Mouse (Mus musculus): ENCODE results near the gene Gm20388. TPM values are rescaled to one million over a fixed set of nuclear protein-coding genes. Genes with fewer than 3 reads are reported as not detected.
"Not testable (repeated sequence)": the region's sequence is repeated elsewhere in the genome, so short reads cannot be mapped to it uniquely, and the experiment has no call there.

Gm20388 gene
- polyA plus RNA-seq, 1 experiment from 2014 or later: 7.4 TPM

- no peak within 1 kb of the TSS for H3K27ac ChIP-seq (ENCODE audit: low read length)
- peak within 1 kb of the TSS; percentile 49 for H3K4me2 ChIP-seq (ENCODE audit: low read depth, low read length)
- peak; percentile 80 for ATAC-seq (ENCODE audit: insufficient read depth, low FRiP score)
- no peaks in the 10 kb centered on the region for H3K36me3 ChIP-seq (ENCODE audit: control insufficient read depth, insufficient read depth, low read length)
- H3K4me3 ChIP-seq (replicated peaks; ENCODE audit: low read length): peak within 1 kb of the TSS; percentile 31
- H3K9me3 ChIP-seq (replicated peaks; ENCODE audit: control insufficient read depth, low read length): no peaks in the 10 kb centered on the region
- peaks cover 7% of the 10 kb centered on the region for H3K4me1 ChIP-seq (ENCODE audit: control insufficient read depth, insufficient read depth, low read length)
- H3K27me3 ChIP-seq (ENCODE audit: control insufficient read depth, insufficient read depth, low read length): peaks cover 62% of the 10 kb centered on the region
- WGBS: 1% methylated on average over 29 of the region's 29 CpGs
- no peak within 1 kb of the TSS for H3K9ac ChIP-seq (ENCODE audit: low read length)
Observed at GRCm38 (mm10) chr8:123411246-123411645, 3500.6 kb downstream of the Gm20388 start, which contains the start of gene Tubb3. Tubb3 (plus strand) TSS chr8:123411424.

- Histone ChIP-seq H3K4me3 (replicated peaks; ENCODE audit: low read length) (peak overlapping the region; percentile 31), H3K27me3 (ENCODE audit: control insufficient read depth, insufficient read depth, low read length) (peaks cover 62% of the 10 kb centered on the region), H3K4me2 (ENCODE audit: low read depth, low read length) (peak overlapping the region; percentile 49), H3K4me1 (ENCODE audit: control insufficient read depth, insufficient read depth, low read length) (peaks cover 7% of the 10 kb centered on the region), H3K9me3 (replicated peaks; ENCODE audit: control insufficient read depth, low read length) (no peaks in the 10 kb centered on the region), H3K36me3 (ENCODE audit: control insufficient read depth, insufficient read depth, low read length) (no peaks in the 10 kb centered on the region), H3K9ac (ENCODE audit: low read length) (no peak overlapping the region), H3K27ac (ENCODE audit: low read length) (no peak overlapping the region)
- no peak for ATAC-seq (ENCODE audit: insufficient read depth, low FRiP score)
- 10% methylated on average over 16 of the region's 16 CpGs for WGBS
Observed at GRCm38 (mm10) chr8:123411781-123412327, 3501.2 kb downstream of the Gm20388 start.

GRCm38 (mm10) chr8:123412560-123413170 is 3502.0 kb downstream of the Gm20388 start:
- no peak overlapping the region for H3K4me2 ChIP-seq (ENCODE audit: low read depth, low read length)
- no peaks in the 10 kb centered on the region for H3K36me3 ChIP-seq (ENCODE audit: control insufficient read depth, insufficient read depth, low read length)
- H3K9me3 ChIP-seq (replicated peaks; ENCODE audit: control insufficient read depth, low read length): no peaks in the 10 kb centered on the region
- H3K4me3 ChIP-seq (replicated peaks; ENCODE audit: low read length): peak overlapping the region; percentile 31; the same call in 1 of the 2 replicates
- no peak overlapping the region for H3K9ac ChIP-seq (ENCODE audit: low read length)
- no peak for ATAC-seq (ENCODE audit: insufficient read depth, low FRiP score)
- H3K27ac ChIP-seq (ENCODE audit: low read length): no peak overlapping the region
- 4% methylated on average over 12 of the region's 12 CpGs for whole genome bisulfite sequencing
- peaks cover 55% of the 10 kb centered on the region for H3K27me3 ChIP-seq (ENCODE audit: control insufficient read depth, insufficient read depth, low read length)
- H3K4me1 ChIP-seq (ENCODE audit: control insufficient read depth, insufficient read depth, low read length): peaks cover 7% of the 10 kb centered on the region

GRCm38 (mm10) chr8:123414255-123414654 is 3503.6 kb downstream of the Gm20388 start:
- Histone ChIP-seq H3K36me3 (ENCODE audit: control insufficient read depth, insufficient read depth, low read length) (no peaks in the 10 kb centered on the region), H3K4me1 (ENCODE audit: control insufficient read depth, insufficient read depth, low read length) (peaks cover 7% of the 10 kb centered on the region), H3K9ac (ENCODE audit: low read length) (no peak overlapping the region), H3K4me3 (replicated peaks; ENCODE audit: low read length) (no peak overlapping the region), H3K9me3 (replicated peaks; ENCODE audit: control insufficient read depth, low read length) (no peaks in the 10 kb centered on the region), H3K27me3 (ENCODE audit: control insufficient read depth, insufficient read depth, low read length) (peaks cover 44% of the 10 kb centered on the region), H3K4me2 (ENCODE audit: low read depth, low read length) (no peak overlapping the region), H3K27ac (ENCODE audit: low read length) (no peak overlapping the region)
- no peak for ATAC-seq (ENCODE audit: insufficient read depth, low FRiP score)
- WGBS: 6% methylated on average over 9 of the region's 9 CpGs

GRCm38 (mm10) chr8:123414997-123415696 is 3504.5 kb downstream of the Gm20388 start:
- peaks cover 36% of the 10 kb centered on the region for H3K27me3 ChIP-seq (ENCODE audit: control insufficient read depth, insufficient read depth, low read length)
- WGBS: 77% methylated on average over 5 of the region's 5 CpGs
- not testable (repeated sequence) for ATAC-seq (ENCODE audit: insufficient read depth, low FRiP score); H3K9ac ChIP-seq (ENCODE audit: low read length); H3K36me3 ChIP-seq (ENCODE audit: control insufficient read depth, insufficient read depth, low read length); H3K4me2 ChIP-seq (ENCODE audit: low read depth, low read length); H3K4me1 ChIP-seq (ENCODE audit: control insufficient read depth, insufficient read depth, low read length); H3K9me3 ChIP-seq (replicated peaks; ENCODE audit: control insufficient read depth, low read length); H3K27ac ChIP-seq (ENCODE audit: low read length); H3K4me3 ChIP-seq (replicated peaks; ENCODE audit: low read length)

- WGBS: 74% methylated on average over 8 of the region's 8 CpGs
- H3K4me1 ChIP-seq (ENCODE audit: control insufficient read depth, insufficient read depth, low read length): peaks cover 6% of the 10 kb centered on the region
- no peak for ATAC-seq (ENCODE audit: insufficient read depth, low FRiP score)
- H3K27ac ChIP-seq (ENCODE audit: low read length): no peak overlapping the region
- no peak overlapping the region for H3K4me2 ChIP-seq (ENCODE audit: low read depth, low read length)
- H3K9ac ChIP-seq (ENCODE audit: low read length): no peak overlapping the region
- no peaks in the 10 kb centered on the region for H3K36me3 ChIP-seq (ENCODE audit: control insufficient read depth, insufficient read depth, low read length)
- no peak overlapping the region for H3K4me3 ChIP-seq (replicated peaks; ENCODE audit: low read length)
- no peaks in the 10 kb centered on the region for H3K9me3 ChIP-seq (replicated peaks; ENCODE audit: control insufficient read depth, low read length)
- peaks cover 25% of the 10 kb centered on the region for H3K27me3 ChIP-seq (ENCODE audit: control insufficient read depth, insufficient read depth, low read length)
Observed at GRCm38 (mm10) chr8:123415967-123416943, 3505.6 kb downstream of the Gm20388 start.

- Histone ChIP-seq H3K36me3 (ENCODE audit: control insufficient read depth, insufficient read depth, low read length) (no peaks in the 10 kb centered on the region), H3K9ac (ENCODE audit: low read length) (no peak overlapping the region), H3K4me2 (ENCODE audit: low read depth, low read length) (no peak overlapping the region), H3K27me3 (ENCODE audit: control insufficient read depth, insufficient read depth, low read length) (peaks cover 17% of the 10 kb centered on the region), H3K27ac (ENCODE audit: low read length) (no peak overlapping the region), H3K4me3 (replicated peaks; ENCODE audit: low read length) (no peak overlapping the region), H3K4me1 (ENCODE audit: control insufficient read depth, insufficient read depth, low read length) (no peaks in the 10 kb centered on the region; the same call in 1 of the 2 replicates), H3K9me3 (replicated peaks; ENCODE audit: control insufficient read depth, low read length) (no peaks in the 10 kb centered on the region)
- 70% methylated on average over 8 of the region's 8 CpGs for WGBS
- no peak for ATAC-seq (ENCODE audit: insufficient read depth, low FRiP score)
Observed at GRCm38 (mm10) chr8:123416944-123417555, 3506.4 kb downstream of the Gm20388 start.

GRCm38 (mm10) chr8:123419711-123420110 is 3509.1 kb downstream of the Gm20388 start:
- Histone ChIP-seq H3K36me3 (ENCODE audit: control insufficient read depth, insufficient read depth, low read length) (no peaks in the 10 kb centered on the region), H3K27ac (ENCODE audit: low read length) (no peak overlapping the region), H3K4me2 (ENCODE audit: low read depth, low read length) (no peak overlapping the region), H3K4me1 (ENCODE audit: control insufficient read depth, insufficient read depth, low read length) (no peaks in the 10 kb centered on the region; the same call in 1 of the 2 replicates), H3K27me3 (ENCODE audit: control insufficient read depth, insufficient read depth, low read length) (no peaks in the 10 kb centered on the region), H3K4me3 (replicated peaks; ENCODE audit: low read length) (no peak overlapping the region), H3K9ac (ENCODE audit: low read length) (no peak overlapping the region), H3K9me3 (replicated peaks; ENCODE audit: control insufficient read depth, low read length) (no peaks in the 10 kb centered on the region)
- ATAC-seq (ENCODE audit: insufficient read depth, low FRiP score): no peak
- WGBS: 86% methylated on average over 4 of the region's 4 CpGs
